Mouse (Mus musculus) regulatory T cell (primary cell): ENCODE data around the gene Slc25a5.

Experiments used
- in situ Hi-C: fragments of 300-600 bp; cut with MboI, MseI; formaldehyde crosslinking; loops from one replicate; pipeline ENCODE4 v1.15.1; 2025; ENCODE audit warnings: high pct_unique_total_duplicates

Gene Slc25a5

GRCm38 (mm10) chrX:36833397-36834084 lies 38.1 kb downstream of the Slc25a5 start:
- in situ Hi-C loops = no loop called here

GRCm38 (mm10) chrX:36837069-36837676 lies 41.7 kb downstream of the Slc25a5 start:
- in situ Hi-C loops = no loop called here

GRCm38 (mm10) chrX:36839391-36839790 lies 43.9 kb downstream of the Slc25a5 start:
- in situ Hi-C loops = no loop called here

- in situ Hi-C loops = no loop called here
Observed at GRCm38 (mm10) chrX:36841698-36842097, 46.2 kb downstream of the Slc25a5 start.

GRCm38 (mm10) chrX:36843346-36843990 lies 48.0 kb downstream of the Slc25a5 start:
- in situ Hi-C loops = no loop called here

- in situ Hi-C loops = no loop called here
Observed at GRCm38 (mm10) chrX:36847152-36847551, 51.7 kb downstream of the Slc25a5 start.
